Comparison of ENCODE assay signal across 8 mouse cellular contexts in the genomic region with DNA sequence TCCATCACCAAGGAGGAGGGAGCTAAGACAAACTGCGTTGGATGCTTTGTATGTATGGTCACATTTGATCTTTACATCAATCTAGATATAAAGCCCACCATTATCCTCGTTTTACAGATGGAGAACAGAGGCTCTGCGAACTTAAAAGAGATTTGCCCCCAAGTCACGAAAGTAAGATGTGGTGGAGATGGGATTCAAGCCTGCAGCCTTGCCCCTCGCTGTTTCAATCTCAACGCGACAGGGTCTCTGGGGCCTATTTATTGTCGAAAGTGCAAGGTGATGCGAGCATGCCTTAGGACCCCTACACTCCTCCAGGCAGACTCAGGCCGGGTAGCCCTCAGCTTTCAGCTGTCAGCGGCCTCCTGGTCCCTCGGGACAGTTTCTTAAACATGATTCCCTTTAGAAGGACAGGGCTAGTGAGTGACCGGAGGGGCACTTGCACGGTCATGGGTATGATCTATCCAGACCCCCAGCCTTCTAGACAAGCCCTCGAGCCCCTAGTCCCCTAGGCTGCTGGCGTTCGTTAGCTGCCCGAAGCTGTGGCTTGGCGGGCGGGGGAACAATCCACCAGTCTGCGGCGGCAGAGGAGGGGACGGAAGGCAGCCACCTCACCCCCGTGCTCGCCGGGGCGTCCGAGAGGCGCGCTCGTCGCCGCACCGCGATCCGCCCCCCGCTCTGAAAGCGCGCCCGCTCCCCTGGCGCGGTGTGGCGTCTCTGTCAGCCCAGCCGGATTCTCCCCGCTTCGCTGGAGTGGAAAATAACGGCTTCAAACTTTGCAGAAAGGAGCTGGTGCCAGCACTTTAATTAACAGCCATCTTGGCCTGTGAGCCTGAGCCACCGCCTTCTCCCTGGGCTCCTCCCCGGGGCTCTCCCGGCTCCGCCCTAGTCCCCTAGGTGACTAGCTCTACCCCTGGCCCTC. TPM values are rescaled to one million over a fixed set of nuclear protein-coding genes. Genes with fewer than 3 reads are reported as not detected.
DNase-seq lines count a peak whose midpoint lies in the region; ATAC-seq and TF ChIP-seq lines count a peak whose summit lies in the region.

No protein-coding gene starts in this region.

- H3K4me3 ChIP-seq in C2C12 (ENCODE audit: insufficient read depth, poor library complexity, severe bottlenecking) = peak overlapping the region; percentile 14
- peak overlapping the region; percentile 64 for H3K4me3 ChIP-seq in heart, embryonic 13.5 days
- H3K4me3 ChIP-seq in stomach, embryonic 16.5 days (replicated peaks; ENCODE audit: low read length) = peak overlapping the region; percentile 50

- no peaks in the 10 kb centered on the region for H3K79me3 ChIP-seq in C2C12 (ENCODE audit: low read depth)

- ATAC-seq in cerebellum, adult (ENCODE audit: insufficient number of reproducible peaks, low FRiP score, low TSS enrichment) = no peak; the same call in 1 of the 2 replicates
- ATAC-seq in heart, embryonic 13.5 days (ENCODE audit: extremely low read depth, insufficient number of reproducible peaks, low FRiP score, low TSS enrichment) = no peak
- 0 out of 2 replicates have a peak, but pooled peaks have one; percentile 18 for ATAC-seq in stomach, embryonic 16.5 days (ENCODE audit: insufficient read depth, low FRiP score)

- H3K9me3 ChIP-seq in heart, embryonic 13.5 days = no peaks in the 10 kb centered on the region
- H3K9me3 ChIP-seq in stomach, embryonic 16.5 days (replicated peaks; ENCODE audit: control insufficient read depth, low read length) = no peaks in the 10 kb centered on the region

- peaks cover 41% of the 10 kb centered on the region for H3K4me1 ChIP-seq in heart, embryonic 13.5 days
- H3K4me1 ChIP-seq in stomach, embryonic 16.5 days (ENCODE audit: control insufficient read depth, insufficient read depth, low read length) = peaks cover 22% of the 10 kb centered on the region; the same call in 1 of the 2 replicates

- WGBS in heart, embryonic 13.5 days = 1% methylated on average over 51 of the region's 51 CpGs
- WGBS in stomach, embryonic 16.5 days = 4% methylated on average over 51 of the region's 51 CpGs

- peak; percentile 66 to 75 for DNase-seq in cerebellum, postnatal 10 days
- peak; percentile 33 for DNase-seq in embryo, embryonic 10 days (ENCODE audit: low spot score)
- peak; percentile 74 for DNase-seq in kidney, adult 9 months
- peak; percentile 35 for DNase-seq in lung, postnatal 36 days

- H3K27me3 ChIP-seq in C2C12 (ENCODE audit: control insufficient read depth, insufficient read depth, insufficient read length) = peaks cover 10% of the 10 kb centered on the region
- H3K27me3 ChIP-seq in heart, embryonic 13.5 days (replicated peaks) = peaks cover 100% of the 10 kb centered on the region
- H3K27me3 ChIP-seq in stomach, embryonic 16.5 days (ENCODE audit: control insufficient read depth, insufficient read depth, low read length) = peaks cover 56% of the 10 kb centered on the region

- TF ChIP-seq CTCF in C2C12 (IDR thresholded peaks at IDR 0.05; ENCODE audit: control insufficient read depth, insufficient read depth, insufficient read length) = no peak

- no peak overlapping the region for H3K27ac ChIP-seq in heart, embryonic 13.5 days (replicated peaks)
- no peak overlapping the region for H3K27ac ChIP-seq in stomach, embryonic 16.5 days (ENCODE audit: low read length)

- no peaks in the 10 kb centered on the region for H3K36me3 ChIP-seq in C2C12 (ENCODE audit: control insufficient read depth, insufficient read depth)
- H3K36me3 ChIP-seq in heart, embryonic 13.5 days = no peaks in the 10 kb centered on the region
- no peaks in the 10 kb centered on the region for H3K36me3 ChIP-seq in stomach, embryonic 16.5 days (ENCODE audit: control insufficient read depth, insufficient read depth, low read length)

- H3K9ac ChIP-seq in heart, embryonic 13.5 days = peak overlapping the region; percentile 82
- H3K9ac ChIP-seq in stomach, embryonic 16.5 days (ENCODE audit: low read length) = peak overlapping the region; percentile 68

- H3ac ChIP-seq in C2C12 (ENCODE audit: control insufficient read depth, insufficient read length, low read depth) = peak overlapping the region; percentile 63

- peak overlapping the region; percentile 87 for H3K4me2 ChIP-seq in heart, embryonic 13.5 days
- H3K4me2 ChIP-seq in stomach, embryonic 16.5 days (ENCODE audit: low read depth, low read length) = peak overlapping the region; percentile 61

- H3K79me2 ChIP-seq in C2C12 (ENCODE audit: control insufficient read depth, insufficient read depth) = no peaks in the 10 kb centered on the region

TF ChIP-seq in C2C12, 6 proteins besides CTCF, POLR2A, EP300 and RAD21:
- no peak for TF ChIP-seq MYOG (IDR thresholded peaks at IDR 0.05; ENCODE audit: control insufficient read depth, extremely low read depth, insufficient read length)
- TF ChIP-seq FOSL1 (IDR thresholded peaks at IDR 0.05; ENCODE audit: insufficient read depth, low read length, poor library complexity, severe bottlenecking) = no peak
- no peak for TF ChIP-seq USF1 (IDR thresholded peaks at IDR 0.05; ENCODE audit: low read depth)
- no peak for TF ChIP-seq CEBPB (IDR thresholded peaks at IDR 0.05; ENCODE audit: low read depth)
- TF ChIP-seq MAX (IDR thresholded peaks at IDR 0.05) = no peak
- TF ChIP-seq MYOD1 (IDR thresholded peaks at IDR 0.05; ENCODE audit: control insufficient read depth, insufficient read length, low read depth) = no peak
TF ChIP-seq in C2C12: peak in this region for 0.

RNA-seq across cellular contexts. Expression of a gene that starts 1.8 kb away (rescaled TPM):
- 0.87 TPM for polyA plus RNA-seq in C2C12 (2012; fragmentation: generic; extraction: Trizol)
- polyA plus RNA-seq in heart, embryonic 13.5 days (2015; fragmentation: Nextera tagmentation; extraction: Ambion mirVana) = 0.71 and 0.74 TPM in 2 replicates
- polyA plus RNA-seq in stomach, embryonic 16.5 days (2015; fragmentation: Nextera tagmentation; extraction: Ambion mirVana) = 1.3 and 1.7 TPM in 2 replicates

RNA-seq across cellular contexts. Expression of a gene that starts 23.4 kb away (rescaled TPM):
- 44.9 TPM for polyA plus RNA-seq in C2C12 (2012; fragmentation: generic; extraction: Trizol)
- polyA plus RNA-seq in heart, embryonic 13.5 days (2015; fragmentation: Nextera tagmentation; extraction: Ambion mirVana) = 7.0 and 7.3 TPM in 2 replicates
- polyA plus RNA-seq in stomach, embryonic 16.5 days (2015; fragmentation: Nextera tagmentation; extraction: Ambion mirVana) = 7.3 and 8.7 TPM in 2 replicates

RNA-seq across cellular contexts. Expression of a gene that starts 47.6 kb away (rescaled TPM):
- polyA plus RNA-seq in C2C12 (2012; fragmentation: generic; extraction: Trizol) = 0.02 TPM
- polyA plus RNA-seq in heart, embryonic 13.5 days (2015; fragmentation: Nextera tagmentation; extraction: Ambion mirVana) = 0.19 and 0.38 TPM in 2 replicates
- polyA plus RNA-seq in stomach, embryonic 16.5 days (2015; fragmentation: Nextera tagmentation; extraction: Ambion mirVana) = 0.74 and 0.92 TPM in 2 replicates

Comparison
In these comparisons a context has a peak if more than half of its experiments do, and no peak if none do; other contexts are left out.
1. H3K4me3 ChIP-seq: peak in every context shown above with its lines; median percentile 64 in heart, embryonic 13.5 days; 50 in stomach, embryonic 16.5 days; 14 in C2C12.